Mouse (Mus musculus) liver, postnatal 0 days (tissue): ENCODE data around the gene Acot11. TPM values are rescaled to one million over a fixed set of nuclear protein-coding genes. Genes with fewer than 3 reads are reported as not detected.
"Not testable (repeated sequence)": the region's sequence is repeated elsewhere in the genome, so short reads cannot be mapped to it uniquely, and the experiment has no call there.

Source experiments
- ATAC-seq: fragments of 200-750 bp; cut with Nextera tagmentation; 2 replicates; pipeline ENCODE4 v1.8.0; 2017; ENCODE audit warnings: mild to moderate bottlenecking, moderate library complexity
- DNase-seq: peaks from one replicate; pipeline ENCODE4 v3.0.0-alpha.2; 2016
- H3K27ac ChIP-seq: fragments of 300-500 bp; sonication (generic); 2 replicates; pipeline ENCODE4 v1.5.1; 2014; ENCODE audit warnings: antibody characterized with exemption, moderate library complexity, mild to moderate bottlenecking, low read depth
- H3K27me3 ChIP-seq: fragments of 300-500 bp; sonication (generic); 2 replicates; pipeline ENCODE4 v1.6.1; 2014; ENCODE audit warnings: low read length, control low read depth, mixed read lengths; ENCODE audit not compliant: insufficient read depth
- H3K36me3 ChIP-seq: fragments of 300-500 bp; sonication (generic); replicated peaks from 2 replicates; pipeline ENCODE4 v1.6.1; 2014; ENCODE audit warnings: mild to moderate bottlenecking, control low read depth, low read length, moderate library complexity, mixed read lengths; ENCODE audit not compliant: insufficient read depth
- H3K4me1 ChIP-seq: fragments of 300-500 bp; sonication (generic); 2 replicates; pipeline ENCODE4 v1.6.1; 2014; ENCODE audit warnings: antibody characterized with exemption, mild to moderate bottlenecking, control low read depth; ENCODE audit not compliant: insufficient read depth
- H3K4me2 ChIP-seq: fragments of 300-500 bp; sonication (generic); 2 replicates; pipeline ENCODE4 v1.6.1; 2014; ENCODE audit warnings: low read depth, mild to moderate bottlenecking, low read length, moderate library complexity, mixed read lengths
- H3K4me3 ChIP-seq: fragments of 300-500 bp; sonication (generic); 2 replicates; pipeline ENCODE4 v1.5.1; 2014; ENCODE audit warnings: low read depth, low read length
- H3K9ac ChIP-seq: fragments of 300-500 bp; sonication (generic); replicated peaks from 2 replicates; pipeline ENCODE4 v1.6.1; 2014; ENCODE audit warnings: mild to moderate bottlenecking, moderate library complexity
- H3K9me3 ChIP-seq: fragments of 300-500 bp; sonication (generic); 2 replicates; pipeline ENCODE4 v1.6.1; 2016; ENCODE audit warnings: mild to moderate bottlenecking, control low read depth, low read length, mixed read lengths
- CTCF ChIP-seq: sonication (generic); IDR thresholded peaks from 2 replicates; pipeline ENCODE4 v1.5.1; 2016; ENCODE audit warnings: antibody characterized with exemption, low read depth
- EP300 ChIP-seq: IDR thresholded peaks from 2 replicates; pipeline ENCODE4 v1.6.1; 2016; ENCODE audit warnings: antibody characterized with exemption, low read depth, mild to moderate bottlenecking
- WGBS: fragments of 180-500 bp; shearing (Covaris S2); extraction: QIAGEN DNeasy Blood & Tissue Kit; methylation state at CpG from one replicate; pipeline ENCODE4 v1.1.7; 2014; ENCODE audit not compliant: insufficient replicate concordance; 5-methylcytosine and 5-hydroxymethylcytosine counted together
- polyA plus RNA-seq: library from polyadenylated mRNA; unstranded; fragments of >200 nt; fragmentation: Nextera tagmentation; extraction: Ambion mirVana; gene quantifications from 2 replicates; pipeline ENCODE4 v1.2.1, GENCODE M21; 2015

Gene Acot11
- polyA plus RNA-seq, 1 experiment from 2014 or later, result 2.1 TPM

GRCm38 (mm10) chr4:106737904-106738303, 66.9 kb downstream of the Acot11 start:
- Histone ChIP-seq H3K9ac (no peak overlapping the region), H3K36me3 (no peaks in the 10 kb centered on the region), H3K4me1 (no peaks in the 10 kb centered on the region), H3K9me3 (no peaks in the 10 kb centered on the region), H3K27ac (no peak overlapping the region), H3K27me3 (no peaks in the 10 kb centered on the region), H3K4me2 (no peak overlapping the region), H3K4me3 (no peak overlapping the region)
- no peak for DNase-seq
- ATAC-seq, result no peak
- no peak for TF ChIP-seq CTCF
- TF ChIP-seq EP300, result no peak
- 77% methylated on average over 3 of the region's 3 CpGs for WGBS

- not testable (repeated sequence) for H3K36me3 ChIP-seq, H3K27me3 ChIP-seq, H3K27ac ChIP-seq, H3K4me3 ChIP-seq, DNase-seq, H3K4me2 ChIP-seq, H3K4me1 ChIP-seq, H3K9ac ChIP-seq, H3K9me3 ChIP-seq, ATAC-seq
- WGBS, result 77% methylated on average over 1 of the region's 1 CpGs
These were observed 67.9 kb downstream of the Acot11 start for GRCm38 (mm10) chr4:106736884-106737283.

GRCm38 (mm10) chr4:106733636-106734035, 71.2 kb downstream of the Acot11 start, which contains the start of gene Fam151a:
TSS of gene Fam151a (plus strand) at chr4:106733889.
- Histone ChIP-seq H3K27ac (no peak within 1 kb of the TSS), H3K9me3 (no peaks in the 10 kb centered on the region), H3K27me3 (no peaks in the 10 kb centered on the region), H3K4me2 (no peak within 1 kb of the TSS), H3K4me3 (no peak within 1 kb of the TSS), H3K36me3 (no peaks in the 10 kb centered on the region), H3K9ac (no peak within 1 kb of the TSS), H3K4me1 (no peaks in the 10 kb centered on the region)
- DNase-seq, result no peak
- no peak for TF ChIP-seq EP300
- no peak for TF ChIP-seq CTCF
- WGBS, result 63% methylated on average over 4 of the region's 4 CpGs
- no peak for ATAC-seq

- DNase-seq, result no peak
- H3K4me3 ChIP-seq, result no peak within 1 kb of the TSS
- no peak within 1 kb of the TSS for H3K27ac ChIP-seq
- no peak; the same call in 1 of the 2 replicates for ATAC-seq
- no peak within 1 kb of the TSS for H3K9ac ChIP-seq
- no peak for TF ChIP-seq CTCF
- TF ChIP-seq EP300, result no peak
- H3K27me3 ChIP-seq, result no peaks in the 10 kb centered on the region
- no peaks in the 10 kb centered on the region for H3K36me3 ChIP-seq
- 62% methylated on average over 7 of the region's 7 CpGs for WGBS
- H3K4me2 ChIP-seq, result no peak within 1 kb of the TSS
- H3K9me3 ChIP-seq, result no peaks in the 10 kb centered on the region
- H3K4me1 ChIP-seq, result no peaks in the 10 kb centered on the region
These were observed 74.0 kb downstream of the Acot11 start, which contains the start of gene Mroh7 for GRCm38 (mm10) chr4:106730814-106731213. TSS of gene Mroh7 (minus strand) at chr4:106730925.

- ATAC-seq, result no peak
- DNase-seq, result no peak
- Histone ChIP-seq H3K9ac (no peak overlapping the region), H3K4me2 (no peak overlapping the region), H3K4me1 (no peaks in the 10 kb centered on the region), H3K27ac (no peak overlapping the region), H3K4me3 (no peak overlapping the region), H3K9me3 (no peaks in the 10 kb centered on the region), H3K36me3 (no peaks in the 10 kb centered on the region), H3K27me3 (no peaks in the 10 kb centered on the region)
- TF ChIP-seq EP300 (no peak), CTCF (no peak)
- 72% methylated on average over 4 of the region's 4 CpGs for WGBS
These were observed 84.2 kb downstream of the Acot11 start for GRCm38 (mm10) chr4:106720631-106721030.

GRCm38 (mm10) chr4:106713622-106714021, 91.2 kb downstream of the Acot11 start:
- no peak for TF ChIP-seq CTCF
- TF ChIP-seq EP300, result no peak
- Histone ChIP-seq H3K9me3 (no peaks in the 10 kb centered on the region), H3K9ac (no peak overlapping the region), H3K36me3 (no peaks in the 10 kb centered on the region), H3K4me1 (no peaks in the 10 kb centered on the region), H3K4me2 (no peak overlapping the region), H3K27me3 (0 out of 2 replicates have a peak, but pooled peaks cover 3% of the 10 kb centered on the region), H3K27ac (no peak overlapping the region), H3K4me3 (no peak overlapping the region)
- no peak for DNase-seq
- 72% methylated on average over 6 of the region's 6 CpGs for whole genome bisulfite sequencing
- no peak for ATAC-seq

- peak overlapping the region; percentile 44 for H3K4me2 ChIP-seq
- H3K27me3 ChIP-seq, result 0 out of 2 replicates have a peak, but pooled peaks cover 3% of the 10 kb centered on the region
- ATAC-seq, result peak; percentile 62
- H3K4me3 ChIP-seq, result no peak overlapping the region
- no peaks in the 10 kb centered on the region for H3K9me3 ChIP-seq
- peak; percentile 89 for DNase-seq
- H3K36me3 ChIP-seq, result no peaks in the 10 kb centered on the region
- TF ChIP-seq EP300 (no peak), CTCF (peak; percentile 96)
- no peak overlapping the region for H3K9ac ChIP-seq
- H3K4me1 ChIP-seq, result no peaks in the 10 kb centered on the region
- no peak overlapping the region for H3K27ac ChIP-seq
- 1% methylated on average over 8 of the region's 8 CpGs for WGBS
These were observed 96.4 kb downstream of the Acot11 start for GRCm38 (mm10) chr4:106708408-106708807.
